Mouse (Mus musculus): ENCODE data around the gene Hps6. TPM values are rescaled to one million over a fixed set of nuclear protein-coding genes. Genes with fewer than 3 reads are reported as not detected.

Gene Hps6
- polyA plus RNA-seq, 1 experiment from 2014 or later: 4.8 TPM

DNA sequence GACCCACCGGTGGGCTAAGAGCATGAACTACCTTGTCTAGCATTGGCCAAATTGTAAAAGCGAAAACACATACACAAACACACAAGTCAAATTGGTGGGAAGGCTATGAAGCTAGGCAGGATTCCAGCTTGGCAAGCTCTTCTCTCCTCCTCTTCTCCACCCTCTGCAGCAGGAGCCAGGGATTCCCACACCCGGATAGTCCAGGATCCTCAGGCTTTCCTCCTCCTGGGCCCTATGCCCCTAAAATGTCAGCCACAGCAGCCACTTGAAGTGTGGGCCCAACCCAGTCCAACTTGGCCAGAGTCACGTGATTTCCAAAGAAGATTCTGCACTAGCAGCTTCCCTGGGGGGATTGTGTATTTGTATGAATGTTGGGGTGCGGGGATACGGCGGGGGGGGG, 40.1 kb downstream of the Hps6 start:
- no peaks in the 10 kb centered on the region for H3K36me3 ChIP-seq
- WGBS: 62% methylated on average over 7 of the region's 7 CpGs
- H3K27ac ChIP-seq: peak overlapping the region; percentile 96
- H3K4me3 ChIP-seq: peak overlapping the region; percentile 93
- H3K27me3 ChIP-seq (ENCODE audit: insufficient read depth, poor library complexity, severe bottlenecking): no peaks in the 10 kb centered on the region
- peaks cover 89% of the 10 kb centered on the region for H3K4me1 ChIP-seq (replicated peaks)
- no peaks in the 10 kb centered on the region for H3K9me3 ChIP-seq
- DNase-seq (ENCODE audit: low spot score): no peak

DNA sequence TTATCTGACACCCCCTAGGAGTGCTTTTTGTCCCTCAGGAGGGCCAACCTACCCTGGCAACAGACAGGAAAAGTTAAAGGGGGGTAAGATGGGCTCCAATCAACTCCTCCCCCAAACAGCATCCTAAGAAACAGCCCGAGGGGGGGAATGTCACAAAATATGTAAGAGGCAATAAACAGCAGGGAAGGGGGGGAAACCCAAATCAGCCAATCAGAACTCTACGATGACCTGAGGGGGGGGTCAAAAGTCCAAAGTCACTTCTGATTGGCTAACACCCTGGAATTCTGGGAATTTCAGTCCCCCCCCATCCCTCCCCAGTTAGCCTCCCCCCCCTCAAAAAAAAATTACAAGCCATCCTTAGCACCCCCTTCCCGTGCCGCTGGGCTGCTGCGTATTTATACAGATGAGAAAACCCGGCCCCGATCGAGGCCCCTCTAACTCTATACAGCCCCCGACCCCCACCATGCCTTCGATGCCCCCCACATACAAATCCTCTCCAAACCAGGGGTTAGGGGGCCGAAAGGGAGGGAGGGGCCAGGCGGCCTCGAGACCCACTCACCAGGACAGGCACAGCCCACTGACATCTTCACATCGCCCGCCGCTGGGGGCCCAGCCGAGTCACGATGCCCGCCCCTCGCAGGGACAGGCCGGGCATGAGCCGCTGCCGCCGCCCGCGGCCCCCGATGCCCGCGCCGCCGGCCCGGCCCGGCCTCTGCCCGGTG, 41.1 kb downstream of the Hps6 start, which contains the start of gene Pprc1:
TSS of gene Pprc1 (plus strand) at position 616 of the 722 bp plus-strand sequence.
- H3K36me3 ChIP-seq: no peaks in the 10 kb centered on the region
- peaks cover 81% of the 10 kb centered on the region for H3K4me1 ChIP-seq (replicated peaks)

DNA sequence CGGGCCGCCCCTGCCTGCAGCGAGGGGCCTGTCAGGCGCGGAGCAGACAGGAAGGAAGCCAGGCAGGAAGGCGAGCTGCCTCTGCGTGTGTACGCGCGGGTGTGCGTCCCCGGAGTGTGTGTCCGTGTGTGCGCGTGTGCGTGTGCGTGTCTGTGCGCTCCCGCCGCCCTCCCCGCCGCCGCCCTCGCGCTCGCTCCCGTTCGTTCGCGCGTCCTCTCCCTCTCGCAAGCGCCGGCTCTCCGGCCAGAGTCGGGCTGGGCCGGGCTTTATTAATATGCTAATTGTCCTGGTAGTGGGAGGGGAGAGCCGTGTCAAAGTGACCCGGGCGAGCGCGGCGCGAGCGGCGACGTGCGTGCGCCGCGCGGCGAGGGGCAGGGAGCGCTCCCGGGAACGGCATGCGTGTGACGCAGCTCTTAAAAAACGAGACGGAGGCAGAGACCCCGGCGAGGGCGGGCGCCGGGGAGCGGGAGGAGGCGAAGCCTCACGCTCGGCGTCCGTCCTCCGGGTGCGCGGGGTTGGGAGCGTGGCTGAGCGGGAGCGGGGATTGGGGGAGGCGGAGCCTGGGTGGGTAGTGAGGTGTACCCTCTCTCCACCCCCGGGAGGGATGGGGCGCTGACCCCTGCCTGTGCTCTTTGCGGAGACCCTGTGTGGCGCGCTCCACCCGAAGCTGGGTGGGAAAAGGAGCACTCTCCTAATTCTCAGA, 41.8 kb downstream of the Hps6 start, which contains the start of gene Ldb1:
TSS of gene Ldb1 (minus strand) at position 222 of the 703 bp plus-strand sequence.
- under 1% methylated on average over 84 of the region's 84 CpGs for WGBS
- Histone ChIP-seq H3K4me1 (replicated peaks) (peaks cover 74% of the 10 kb centered on the region), H3K4me3 (peak within 1 kb of the TSS; percentile 93), H3K27ac (peak within 1 kb of the TSS; percentile 96), H3K36me3 (no peaks in the 10 kb centered on the region), H3K27me3 (ENCODE audit: insufficient read depth, poor library complexity, severe bottlenecking) (no peaks in the 10 kb centered on the region), H3K9me3 (no peaks in the 10 kb centered on the region)
- peak; percentile 89 for DNase-seq (ENCODE audit: low spot score)

More for the DNA sequence above, 41.1 kb downstream of the Hps6 start, which contains the start of gene Pprc1:
- DNase-seq (ENCODE audit: low spot score): peak; percentile 23
- Histone ChIP-seq H3K9me3 (no peaks in the 10 kb centered on the region), H3K27ac (peak within 1 kb of the TSS; percentile 96), H3K4me3 (peak within 1 kb of the TSS; percentile 93), H3K27me3 (ENCODE audit: insufficient read depth, poor library complexity, severe bottlenecking) (no peaks in the 10 kb centered on the region)
- under 1% methylated on average over 34 of the region's 34 CpGs for WGBS

DNA sequence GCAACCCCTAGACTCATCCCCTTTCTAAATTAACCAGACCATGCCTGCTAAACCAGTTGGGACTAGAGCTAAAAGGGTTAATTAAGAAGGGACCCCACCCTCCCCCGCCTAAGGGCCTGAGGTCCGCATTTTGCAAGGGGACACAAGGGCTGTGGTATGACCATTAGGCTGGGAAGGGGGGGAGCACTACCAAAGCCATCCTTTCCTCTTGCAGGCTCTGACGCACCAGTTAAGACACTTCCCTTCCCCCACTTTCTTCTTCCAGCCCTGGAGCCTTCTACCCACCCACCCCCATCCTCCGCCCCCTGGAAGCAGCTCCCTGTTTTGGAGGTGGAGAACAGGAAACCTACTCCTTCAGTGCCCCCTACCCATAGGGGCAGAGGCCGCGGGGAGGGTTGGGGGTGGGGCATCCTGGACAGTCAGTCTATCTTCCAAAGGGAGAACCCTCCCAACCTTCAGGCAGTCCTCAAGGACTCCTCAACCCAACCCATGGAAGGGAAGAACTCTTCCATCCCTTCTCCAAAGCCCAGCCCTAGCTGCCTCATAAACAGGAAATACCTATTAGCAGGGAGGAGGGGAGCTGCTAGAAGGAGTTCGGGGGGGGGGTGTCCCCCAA, 42.5 kb downstream of the Hps6 start:
- Histone ChIP-seq H3K9me3 (no peaks in the 10 kb centered on the region), H3K4me3 (peak overlapping the region; percentile 93), H3K4me1 (replicated peaks) (peaks cover 69% of the 10 kb centered on the region), H3K36me3 (no peaks in the 10 kb centered on the region), H3K27ac (peak overlapping the region; percentile 96), H3K27me3 (ENCODE audit: insufficient read depth, poor library complexity, severe bottlenecking) (no peaks in the 10 kb centered on the region)
- under 1% methylated on average over 7 of the region's 7 CpGs for WGBS
- DNase-seq (ENCODE audit: low spot score): peak; percentile 65

DNA sequence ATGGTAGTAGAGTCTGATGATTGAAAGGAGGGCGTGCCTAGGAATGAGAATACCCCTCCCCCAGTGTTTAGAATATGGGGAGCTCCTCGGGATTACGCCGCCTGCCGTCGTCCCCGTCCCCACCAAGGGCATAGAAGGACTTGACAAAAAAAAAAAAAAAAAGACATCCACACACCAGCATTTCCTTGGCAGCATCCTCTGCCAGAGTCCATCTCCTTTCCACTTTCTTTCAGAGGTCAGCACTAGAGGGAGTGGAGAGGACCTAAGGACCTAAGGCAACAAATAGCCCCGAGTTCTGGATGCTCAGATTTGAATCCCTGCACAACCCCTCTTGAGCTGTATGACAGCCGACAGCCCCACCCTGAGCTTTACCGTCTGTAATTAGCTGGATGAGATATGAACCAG, 43.3 kb downstream of the Hps6 start:
- peaks cover 61% of the 10 kb centered on the region for H3K4me1 ChIP-seq (replicated peaks)
- no peak for DNase-seq (ENCODE audit: low spot score)

DNA sequence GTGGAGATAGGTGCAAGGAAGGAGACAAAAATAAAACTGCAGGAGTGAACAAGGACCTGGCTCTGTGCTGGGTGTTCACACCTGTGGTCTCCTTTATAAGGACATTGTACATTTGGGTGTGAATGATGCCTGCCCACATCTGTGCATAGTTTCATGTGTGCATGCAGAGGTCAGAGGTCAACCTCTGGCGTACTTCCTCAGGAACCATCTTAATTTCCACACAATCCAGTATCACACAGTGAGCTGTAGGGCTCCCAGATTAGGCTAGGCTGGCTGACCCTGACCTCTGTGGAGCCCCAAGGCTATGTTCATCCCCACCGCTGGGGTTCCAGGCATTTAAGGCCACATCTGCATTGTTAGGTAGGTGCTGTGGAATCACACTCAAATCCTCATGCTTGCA, 44.1 kb downstream of the Hps6 start:
- Histone ChIP-seq H3K36me3 (no peaks in the 10 kb centered on the region), H3K4me3 (no peak overlapping the region), H3K27me3 (ENCODE audit: insufficient read depth, poor library complexity, severe bottlenecking) (no peaks in the 10 kb centered on the region), H3K4me1 (replicated peaks) (peaks cover 52% of the 10 kb centered on the region), H3K9me3 (no peaks in the 10 kb centered on the region), H3K27ac (0 out of 2 replicates have a peak overlapping the region, but pooled peaks have one; percentile 29)
- 56% methylated on average over 2 of the region's 2 CpGs for WGBS
- no peak for DNase-seq (ENCODE audit: low spot score)

More for the DNA sequence above, 43.3 kb downstream of the Hps6 start:
- Histone ChIP-seq H3K27me3 (ENCODE audit: insufficient read depth, poor library complexity, severe bottlenecking) (no peaks in the 10 kb centered on the region), H3K9me3 (no peaks in the 10 kb centered on the region), H3K36me3 (no peaks in the 10 kb centered on the region), H3K27ac (peak overlapping the region; percentile 96; the same call in 1 of the 2 replicates), H3K4me3 (no peak overlapping the region; the same call in 1 of the 2 replicates)
- WGBS: 6% methylated on average over 10 of the region's 10 CpGs

DNA sequence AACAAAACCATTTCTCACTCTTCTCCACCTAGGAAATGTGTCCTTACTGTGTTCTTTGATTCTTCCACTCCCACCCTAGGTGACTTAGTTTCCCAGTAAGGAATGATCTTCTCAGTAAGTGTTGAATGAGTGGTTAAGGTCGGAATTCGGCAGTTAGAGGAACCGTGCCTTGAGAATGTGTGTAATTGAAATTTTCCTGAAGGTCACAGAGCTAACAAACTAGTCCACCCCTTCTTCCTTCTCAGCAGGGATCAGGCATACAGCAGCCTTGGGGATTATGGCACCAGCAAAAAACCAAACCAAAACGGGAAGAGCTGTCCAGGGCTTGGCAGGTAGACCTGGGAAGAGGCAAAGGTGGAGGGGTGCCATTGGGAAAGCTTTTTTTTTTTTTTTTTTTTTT, 45.8 kb downstream of the Hps6 start:
- Histone ChIP-seq H3K36me3 (no peaks in the 10 kb centered on the region), H3K4me3 (no peak overlapping the region), H3K9me3 (no peaks in the 10 kb centered on the region), H3K27me3 (ENCODE audit: insufficient read depth, poor library complexity, severe bottlenecking) (no peaks in the 10 kb centered on the region), H3K27ac (no peak overlapping the region), H3K4me1 (replicated peaks) (peaks cover 35% of the 10 kb centered on the region)
- DNase-seq (ENCODE audit: low spot score): no peak
- WGBS: 78% methylated on average over 4 of the region's 4 CpGs

DNA sequence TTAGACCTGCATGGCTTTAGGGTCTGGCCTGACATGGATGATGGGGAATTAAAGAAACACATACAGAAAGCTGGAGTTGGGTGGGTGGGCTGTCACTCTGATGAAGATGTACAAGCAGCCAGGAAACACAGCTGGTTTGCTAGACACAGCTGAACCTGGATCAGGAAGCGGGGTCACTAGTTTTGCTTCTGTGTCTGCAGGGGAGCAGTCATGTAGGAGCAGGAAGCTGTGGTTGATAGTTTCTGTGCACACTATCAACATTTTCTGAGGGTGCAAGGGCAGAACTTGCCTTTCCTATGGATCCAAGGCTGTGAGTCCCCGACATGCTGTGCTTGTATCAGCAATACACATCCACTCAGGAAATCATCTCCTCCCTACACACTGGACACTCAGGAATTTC, 47.2 kb downstream of the Hps6 start:
- Histone ChIP-seq H3K27ac (no peak overlapping the region), H3K9me3 (no peaks in the 10 kb centered on the region), H3K27me3 (ENCODE audit: insufficient read depth, poor library complexity, severe bottlenecking) (no peaks in the 10 kb centered on the region), H3K4me1 (replicated peaks) (peaks cover 23% of the 10 kb centered on the region), H3K4me3 (no peak overlapping the region), H3K36me3 (no peaks in the 10 kb centered on the region)
- 86% methylated on average over 2 of the region's 2 CpGs for WGBS
- DNase-seq (ENCODE audit: low spot score): no peak

Other genes with a start within 250 kb of the Hps6 start
- gene Mgea5, start 219.7 kb upstream of the Hps6 start, polyA plus RNA-seq (2016; fragmentation: Nextera tagmentation; extraction: Ambion mirVana): 60.0 and 60.8 TPM in 2 replicates
- 0.71 and 0.77 TPM in 2 replicates for gene Kcnip2, start 187.4 kb upstream of the Hps6 start, polyA plus RNA-seq (2016; fragmentation: Nextera tagmentation; extraction: Ambion mirVana)
- 16.6 and 19.4 TPM in 2 replicates for gene Armh3, start 5.0 kb upstream of the Hps6 start, polyA plus RNA-seq (2016; fragmentation: Nextera tagmentation; extraction: Ambion mirVana)
- gene Pprc1, start 41.4 kb downstream of the Hps6 start, polyA plus RNA-seq (2016; fragmentation: Nextera tagmentation; extraction: Ambion mirVana): 39.9 and 49.6 TPM in 2 replicates
- 90.2 and 111 TPM in 2 replicates for gene Ldb1, start 41.7 kb downstream of the Hps6 start, polyA plus RNA-seq (2016; fragmentation: Nextera tagmentation; extraction: Ambion mirVana)
- 110 and 136 TPM in 2 replicates for gene Nolc1, start 72.4 kb downstream of the Hps6 start, polyA plus RNA-seq (2016; fragmentation: Nextera tagmentation; extraction: Ambion mirVana)
- not detected in 2 replicates for gene Elovl3, start 128.4 kb downstream of the Hps6 start, polyA plus RNA-seq (2016; fragmentation: Nextera tagmentation; extraction: Ambion mirVana)
- not detected in 2 replicates for gene Pitx3, start 144.8 kb downstream of the Hps6 start, polyA plus RNA-seq (2016; fragmentation: Nextera tagmentation; extraction: Ambion mirVana)
- 47.5 and 57.4 TPM in 2 replicates for gene Gbf1, start 149.0 kb downstream of the Hps6 start, polyA plus RNA-seq (2016; fragmentation: Nextera tagmentation; extraction: Ambion mirVana)

Measured in hindbrain, embryonic 10.5 days (tissue).